Mouse (Mus musculus): ENCODE measurements around the gene Dclk2. TPM values are rescaled to one million over a fixed set of nuclear protein-coding genes. Genes with fewer than 3 reads are reported as not detected.
A peak's percentile ranks its signal among the peaks of the same experiment; 100 is the strongest.

Dclk2 gene
- total and polyA plus RNA-seq, 2 experiments from 2014 or later: 1.3 to 9.2 TPM

DNA sequence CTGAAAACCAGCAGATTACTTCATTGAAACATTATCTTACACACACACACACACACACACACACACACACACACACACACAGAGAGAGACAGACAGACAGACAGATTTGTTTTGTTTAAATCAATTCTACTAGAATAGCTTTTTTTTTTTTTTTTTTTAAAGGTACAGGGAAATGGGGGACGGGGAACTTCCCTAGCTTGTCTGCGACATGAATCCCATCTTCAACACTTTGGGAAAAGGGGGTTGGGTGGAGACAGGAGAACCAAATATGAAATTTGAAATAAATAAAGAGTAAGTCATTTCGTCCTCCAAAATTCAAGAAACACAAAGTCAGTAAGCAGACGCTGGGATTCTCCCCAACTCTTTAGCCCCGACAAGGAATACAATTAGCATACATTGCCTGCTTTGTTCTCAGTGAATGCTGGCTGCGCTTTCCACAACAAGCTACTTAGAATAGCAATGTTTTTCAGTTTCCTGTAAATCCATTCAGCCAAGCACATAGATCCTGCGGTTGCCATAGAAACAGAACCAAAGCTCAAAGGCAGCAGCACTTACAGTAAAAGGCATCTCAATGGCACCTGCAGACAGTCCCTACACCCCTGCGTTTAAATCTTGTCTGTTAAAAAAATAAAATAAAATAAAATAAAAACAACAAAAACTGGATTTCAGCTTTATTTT is 75.7 kb downstream of the Dclk2 start:
- TF ChIP-seq EP300 (IDR thresholded peaks at IDR 0.05; ENCODE audit: low read depth): no peak
- TF ChIP-seq CTCF (IDR thresholded peaks at IDR 0.05; ENCODE audit: low read depth): no peak
- DNase-seq (ENCODE audit: low spot score) (no peak), ATAC-seq (ENCODE audit: insufficient read depth, low read depth) (no peak)
- Histone ChIP-seq H3K27ac (ENCODE audit: low read depth) (peak overlapping the region; percentile 25; the same call in 1 of the 2 replicates), H3K36me3 (replicated peaks; ENCODE audit: control insufficient read depth, insufficient read depth, low read length) (no peaks in the 10 kb centered on the region), H3K4me3 (ENCODE audit: low read depth, low read length) (no peak overlapping the region), H3K4me1 (ENCODE audit: control insufficient read depth, insufficient read depth) (peaks cover 3% of the 10 kb centered on the region; the same call in 1 of the 2 replicates), H3K9me3 (replicated peaks; ENCODE audit: control insufficient read depth, low read length) (0 out of 2 replicates have a peak, but pooled peaks cover 2% of the 10 kb centered on the region), H3K4me2 (ENCODE audit: low read depth, low read length) (peak overlapping the region; percentile 28), H3K9ac (replicated peaks; ENCODE audit: low read depth, low read length) (no peak overlapping the region), H3K27me3 (ENCODE audit: control insufficient read depth, insufficient read depth, low read length) (no peaks in the 10 kb centered on the region)
- WGBS: 25% methylated on average over 8 of the region's 8 CpGs

DNA sequence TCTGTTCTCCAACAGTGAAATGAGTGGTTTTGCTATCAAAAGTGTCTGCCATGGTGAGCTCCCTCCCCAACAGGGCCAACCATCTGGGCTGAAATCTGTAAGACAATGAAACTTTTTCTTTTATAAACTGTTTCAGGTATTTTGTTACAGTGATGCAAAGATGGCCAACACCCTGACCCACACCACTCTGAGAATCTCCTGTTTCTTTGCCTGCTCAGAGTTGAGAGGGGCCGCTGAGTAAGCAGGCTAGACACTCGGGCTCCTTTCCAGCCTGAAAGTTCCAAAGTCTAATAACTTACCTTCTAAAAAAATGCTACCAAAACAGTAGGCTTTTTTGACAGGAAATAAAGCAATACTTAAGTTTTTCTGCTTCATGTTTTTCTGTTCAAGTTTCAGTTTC is 78.2 kb downstream of the Dclk2 start:
- Histone ChIP-seq H3K27me3 (ENCODE audit: control insufficient read depth, insufficient read depth, low read length) (no peaks in the 10 kb centered on the region), H3K36me3 (replicated peaks; ENCODE audit: control insufficient read depth, insufficient read depth, low read length) (no peaks in the 10 kb centered on the region), H3K4me3 (ENCODE audit: low read depth, low read length) (no peak overlapping the region), H3K9me3 (replicated peaks; ENCODE audit: control insufficient read depth, low read length) (0 out of 2 replicates have a peak, but pooled peaks cover 2% of the 10 kb centered on the region), H3K9ac (replicated peaks; ENCODE audit: low read depth, low read length) (no peak overlapping the region), H3K4me2 (ENCODE audit: low read depth, low read length) (no peak overlapping the region), H3K4me1 (ENCODE audit: control insufficient read depth, insufficient read depth) (peaks cover 3% of the 10 kb centered on the region; the same call in 1 of the 2 replicates), H3K27ac (ENCODE audit: low read depth) (no peak overlapping the region)
- DNase-seq (ENCODE audit: low spot score): no peak
- ATAC-seq (ENCODE audit: insufficient read depth, low read depth): no peak
- TF ChIP-seq EP300 (IDR thresholded peaks at IDR 0.05; ENCODE audit: low read depth) (no peak), CTCF (IDR thresholded peaks at IDR 0.05; ENCODE audit: low read depth) (no peak)
- 90% methylated on average over 2 of the region's 2 CpGs for WGBS

DNA sequence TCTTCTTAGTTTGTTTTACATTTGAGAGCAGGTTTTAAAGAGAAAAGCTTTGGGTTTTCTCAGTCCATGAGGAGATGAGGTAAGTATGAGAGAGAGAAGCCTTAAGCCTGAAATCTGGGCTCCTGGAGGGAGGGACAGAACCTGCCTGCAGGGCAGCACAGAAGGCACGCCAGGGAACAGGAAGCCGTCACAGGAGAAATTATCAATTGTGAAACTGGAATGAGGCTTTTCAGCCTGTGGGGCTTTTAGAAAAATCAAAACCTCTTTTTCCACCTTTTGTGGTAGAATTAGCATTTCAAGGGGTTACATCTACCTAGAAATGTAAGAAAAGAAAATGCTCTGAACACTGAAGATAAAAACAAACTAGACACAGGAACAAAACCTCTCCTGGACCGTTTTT is 81.0 kb downstream of the Dclk2 start:
- H3K27ac ChIP-seq (ENCODE audit: low read depth): no peak overlapping the region
- H3K27me3 ChIP-seq (ENCODE audit: control insufficient read depth, insufficient read depth, low read length): no peaks in the 10 kb centered on the region
- no peak overlapping the region for H3K9ac ChIP-seq (replicated peaks; ENCODE audit: low read depth, low read length)
- H3K36me3 ChIP-seq (replicated peaks; ENCODE audit: control insufficient read depth, insufficient read depth, low read length): no peaks in the 10 kb centered on the region
- H3K4me2 ChIP-seq (ENCODE audit: low read depth, low read length): no peak overlapping the region
- TF ChIP-seq EP300 (IDR thresholded peaks at IDR 0.05; ENCODE audit: low read depth) (no peak), CTCF (IDR thresholded peaks at IDR 0.05; ENCODE audit: low read depth) (no peak)
- H3K9me3 ChIP-seq (replicated peaks; ENCODE audit: control insufficient read depth, low read length): 0 out of 2 replicates have a peak, but pooled peaks cover 2% of the 10 kb centered on the region
- H3K4me1 ChIP-seq (ENCODE audit: control insufficient read depth, insufficient read depth): no peaks in the 10 kb centered on the region
- no peak for DNase-seq (ENCODE audit: low spot score)
- H3K4me3 ChIP-seq (ENCODE audit: low read depth, low read length): no peak overlapping the region
- 60% methylated on average over 3 of the region's 3 CpGs for WGBS
- no peak for ATAC-seq (ENCODE audit: insufficient read depth, low read depth)

DNA sequence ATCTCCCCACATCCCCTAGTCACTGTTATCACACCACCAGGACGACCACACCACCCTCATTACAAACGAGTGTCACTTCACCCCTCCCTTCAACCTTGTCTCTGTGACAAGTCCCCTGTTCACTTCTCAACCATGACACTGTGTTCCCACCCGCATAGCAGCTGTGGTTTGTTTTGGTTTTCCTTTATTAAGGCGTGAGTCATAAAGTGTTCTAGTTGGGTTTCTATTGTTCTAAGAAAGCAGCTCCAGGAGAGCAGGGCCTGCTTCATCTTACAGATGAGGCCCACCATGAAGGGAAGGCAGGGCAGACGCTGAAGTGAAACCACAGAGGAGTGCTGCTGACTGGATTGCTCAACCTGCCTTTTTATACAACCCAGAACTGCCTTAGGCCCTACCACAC is 83.3 kb downstream of the Dclk2 start:
- Histone ChIP-seq H3K9me3 (replicated peaks; ENCODE audit: control insufficient read depth, low read length) (0 out of 2 replicates have a peak, but pooled peaks cover 2% of the 10 kb centered on the region), H3K9ac (replicated peaks; ENCODE audit: low read depth, low read length) (no peak overlapping the region), H3K4me1 (ENCODE audit: control insufficient read depth, insufficient read depth) (no peaks in the 10 kb centered on the region), H3K4me3 (ENCODE audit: low read depth, low read length) (no peak overlapping the region), H3K4me2 (ENCODE audit: low read depth, low read length) (no peak overlapping the region), H3K36me3 (replicated peaks; ENCODE audit: control insufficient read depth, insufficient read depth, low read length) (no peaks in the 10 kb centered on the region), H3K27me3 (ENCODE audit: control insufficient read depth, insufficient read depth, low read length) (no peaks in the 10 kb centered on the region), H3K27ac (ENCODE audit: low read depth) (no peak overlapping the region)
- WGBS: 47% methylated on average over 5 of the region's 5 CpGs
- TF ChIP-seq EP300 (IDR thresholded peaks at IDR 0.05; ENCODE audit: low read depth) (no peak), CTCF (IDR thresholded peaks at IDR 0.05; ENCODE audit: low read depth) (no peak)
- DNase-seq (ENCODE audit: low spot score): no peak
- no peak for ATAC-seq (ENCODE audit: insufficient read depth, low read depth)

DNA sequence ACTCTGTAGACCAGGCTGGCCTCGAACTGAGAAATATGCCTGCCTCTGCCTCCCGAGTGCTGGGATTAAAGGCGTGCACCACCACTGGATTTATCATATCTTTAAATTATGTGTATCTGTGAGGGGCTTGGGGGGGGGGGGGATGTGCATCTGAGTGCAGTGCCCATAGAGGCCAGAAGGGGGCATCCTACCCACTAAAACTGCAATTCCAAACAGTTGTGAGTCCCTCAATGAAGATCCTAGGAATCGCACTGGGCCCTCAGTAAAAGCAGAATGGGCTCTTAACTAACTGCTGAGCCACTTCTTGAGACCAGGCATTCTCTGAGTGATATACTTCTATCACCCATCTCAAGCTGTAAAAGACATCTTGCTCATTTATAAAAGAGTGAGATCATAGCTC is 85.5 kb downstream of the Dclk2 start:
- TF ChIP-seq EP300 (IDR thresholded peaks at IDR 0.05; ENCODE audit: low read depth): no peak
- no peak for TF ChIP-seq CTCF (IDR thresholded peaks at IDR 0.05; ENCODE audit: low read depth)
- Histone ChIP-seq H3K9me3 (replicated peaks; ENCODE audit: control insufficient read depth, low read length) (no peaks in the 10 kb centered on the region), H3K4me1 (ENCODE audit: control insufficient read depth, insufficient read depth) (no peaks in the 10 kb centered on the region), H3K9ac (replicated peaks; ENCODE audit: low read depth, low read length) (no peak overlapping the region), H3K4me2 (ENCODE audit: low read depth, low read length) (no peak overlapping the region), H3K27me3 (ENCODE audit: control insufficient read depth, insufficient read depth, low read length) (no peaks in the 10 kb centered on the region), H3K4me3 (ENCODE audit: low read depth, low read length) (no peak overlapping the region), H3K27ac (ENCODE audit: low read depth) (no peak overlapping the region), H3K36me3 (replicated peaks; ENCODE audit: control insufficient read depth, insufficient read depth, low read length) (no peaks in the 10 kb centered on the region)
- WGBS: 92% methylated on average over 4 of the region's 4 CpGs
- DNase-seq (ENCODE audit: low spot score) (no peak), ATAC-seq (ENCODE audit: insufficient read depth, low read depth) (no peak)

DNA sequence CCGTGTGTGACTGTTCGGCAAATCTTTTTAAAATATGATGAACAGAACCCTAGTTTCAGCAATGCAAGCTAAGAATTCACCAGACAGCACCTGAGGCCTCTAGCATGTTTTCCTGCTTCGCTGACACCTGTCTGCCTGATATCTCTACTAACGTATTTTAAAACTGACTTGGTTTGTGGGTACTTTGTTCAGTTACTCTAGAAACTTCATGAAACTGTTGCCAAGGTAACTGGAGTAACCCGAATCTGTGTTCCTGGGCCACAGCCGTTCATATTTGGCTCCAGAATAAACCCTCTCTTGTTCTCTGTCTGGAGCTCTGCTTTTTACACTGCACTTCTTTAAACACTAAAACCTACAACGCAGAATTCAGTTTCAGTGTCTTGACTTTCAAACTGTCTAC is 86.3 kb downstream of the Dclk2 start:
- H3K9ac ChIP-seq (replicated peaks; ENCODE audit: low read depth, low read length): no peak overlapping the region
- no peaks in the 10 kb centered on the region for H3K4me1 ChIP-seq (ENCODE audit: control insufficient read depth, insufficient read depth)
- H3K4me2 ChIP-seq (ENCODE audit: low read depth, low read length): no peak overlapping the region
- ATAC-seq (ENCODE audit: insufficient read depth, low read depth) (no peak), DNase-seq (ENCODE audit: low spot score) (no peak)
- H3K4me3 ChIP-seq (ENCODE audit: low read depth, low read length): no peak overlapping the region
- no peaks in the 10 kb centered on the region for H3K9me3 ChIP-seq (replicated peaks; ENCODE audit: control insufficient read depth, low read length)
- no peaks in the 10 kb centered on the region for H3K36me3 ChIP-seq (replicated peaks; ENCODE audit: control insufficient read depth, insufficient read depth, low read length)
- no peak overlapping the region for H3K27ac ChIP-seq (ENCODE audit: low read depth)
- H3K27me3 ChIP-seq (ENCODE audit: control insufficient read depth, insufficient read depth, low read length): no peaks in the 10 kb centered on the region
- whole genome bisulfite sequencing: 80% methylated on average over 7 of the region's 7 CpGs
- TF ChIP-seq CTCF (IDR thresholded peaks at IDR 0.05; ENCODE audit: low read depth) (no peak), EP300 (IDR thresholded peaks at IDR 0.05; ENCODE audit: low read depth) (no peak)

Data from heart, postnatal 0 days (tissue).